In the genomic region with DNA sequence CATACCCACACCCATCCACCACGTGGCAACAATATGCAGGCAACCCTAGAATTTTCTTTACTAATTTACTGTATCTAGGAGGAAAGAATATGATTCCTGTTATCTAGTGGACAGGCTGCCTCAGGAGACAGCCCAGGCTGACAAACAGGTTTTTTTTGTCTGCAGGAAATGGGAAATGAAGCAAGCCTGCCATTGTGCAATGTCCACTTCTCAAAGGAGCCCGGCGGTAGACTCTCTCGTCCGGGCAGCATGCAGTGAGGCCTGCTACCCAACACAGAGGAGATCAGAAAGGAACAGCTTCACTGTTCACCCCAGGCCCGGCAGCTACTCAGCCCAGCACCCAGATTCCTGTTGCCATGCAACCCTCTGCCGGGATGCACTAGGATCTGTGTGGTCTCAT, we compare ENCODE assay signal across 10 mouse cellular contexts. TPM values are rescaled to one million over a fixed set of nuclear protein-coding genes. Genes with fewer than 3 reads are reported as not detected.
DNase-seq lines count a peak whose midpoint lies in the region; ATAC-seq and TF ChIP-seq lines count a peak whose summit lies in the region.
"Had no signal": no experiment of that assay in that cellular context is flagged by ENCODE, and none has a peak within 500 bp of the region (broad histone marks: within the 10 kb centered on the region; RNA-seq: fewer than 3 reads in every experiment).

No protein-coding gene starts in this region.

- 53% methylated on average over 7 of the region's 7 CpGs for WGBS in liver, embryonic 16.5 days (ENCODE audit: insufficient replicate concordance)
- 54% methylated on average over 7 of the region's 7 CpGs for WGBS in embryonic facial prominence, embryonic 14.5 days
- WGBS in lung, embryonic 15.5 days: 32% methylated on average over 7 of the region's 7 CpGs
- 46% methylated on average over 7 of the region's 7 CpGs for WGBS in stomach, postnatal 0 days

- no peaks in the 10 kb centered on the region for H3K9me3 ChIP-seq in liver, embryonic 16.5 days (replicated peaks; ENCODE audit: control insufficient read depth, low read length)
- H3K9me3 ChIP-seq in embryonic facial prominence, embryonic 14.5 days (ENCODE audit: control insufficient read depth, low read length): no peaks in the 10 kb centered on the region
- no peaks in the 10 kb centered on the region for H3K9me3 ChIP-seq in lung, embryonic 15.5 days
- no peaks in the 10 kb centered on the region for H3K9me3 ChIP-seq in stomach, postnatal 0 days (ENCODE audit: control insufficient read depth, low read length)

- H3K9ac ChIP-seq in liver, embryonic 16.5 days (ENCODE audit: low read depth, low read length): no peak overlapping the region
- no peak overlapping the region for H3K9ac ChIP-seq in embryonic facial prominence, embryonic 14.5 days (ENCODE audit: low read depth, low read length)
- H3K9ac ChIP-seq in lung, embryonic 15.5 days: no peak overlapping the region
- H3K9ac ChIP-seq in stomach, postnatal 0 days (ENCODE audit: low read length): no peak overlapping the region

- H3K4me1 ChIP-seq in liver, embryonic 16.5 days (ENCODE audit: control insufficient read depth, low read depth, low read length): peaks cover 7% of the 10 kb centered on the region
- H3K4me1 ChIP-seq in embryonic facial prominence, embryonic 14.5 days (ENCODE audit: control insufficient read depth, insufficient read depth, low read length): no peaks in the 10 kb centered on the region
- H3K4me1 ChIP-seq in lung, embryonic 15.5 days: 0 out of 2 replicates have a peak, but pooled peaks cover 6% of the 10 kb centered on the region
- no peaks in the 10 kb centered on the region for H3K4me1 ChIP-seq in stomach, postnatal 0 days (replicated peaks; ENCODE audit: control insufficient read depth, insufficient read depth)

- no peaks in the 10 kb centered on the region for H3K27me3 ChIP-seq in liver, embryonic 16.5 days (ENCODE audit: control insufficient read depth, insufficient read depth, low read depth, low read length)
- H3K27me3 ChIP-seq in embryonic facial prominence, embryonic 14.5 days (replicated peaks; ENCODE audit: control insufficient read depth, insufficient read depth, low read length): no peaks in the 10 kb centered on the region
- no peaks in the 10 kb centered on the region for H3K27me3 ChIP-seq in lung, embryonic 15.5 days
- H3K27me3 ChIP-seq in stomach, postnatal 0 days (ENCODE audit: control insufficient read depth, insufficient read depth, low read length): no peaks in the 10 kb centered on the region

- H3K4me3 ChIP-seq in liver, embryonic 16.5 days (ENCODE audit: low read depth, low read length): no peak overlapping the region
- no peak overlapping the region for H3K4me3 ChIP-seq in embryonic facial prominence, embryonic 14.5 days (ENCODE audit: low read depth, low read length)
- no peak overlapping the region for H3K4me3 ChIP-seq in lung, embryonic 15.5 days
- H3K4me3 ChIP-seq in stomach, postnatal 0 days (ENCODE audit: low read depth, low read length): no peak overlapping the region
- H3K4me3 ChIP-seq: myocyte had no signal

- no peak for TF ChIP-seq EP300 in stomach, postnatal 0 days (optimal IDR thresholded peaks at IDR 0.05)

- H3K4me2 ChIP-seq in liver, embryonic 16.5 days (ENCODE audit: low read depth, low read length): no peak overlapping the region
- H3K4me2 ChIP-seq in embryonic facial prominence, embryonic 14.5 days (ENCODE audit: low read depth, low read length): no peak overlapping the region
- no peak overlapping the region for H3K4me2 ChIP-seq in lung, embryonic 15.5 days
- no peak overlapping the region for H3K4me2 ChIP-seq in stomach, postnatal 0 days (replicated peaks; ENCODE audit: low read depth)

- ATAC-seq in liver, embryonic 16.5 days (ENCODE audit: low read depth): 0 out of 2 replicates have a peak, but pooled peaks have one; percentile 35
- no peak for ATAC-seq in embryonic facial prominence, embryonic 14.5 days (ENCODE audit: low read depth)
- peak; percentile 47; the same call in 1 of the 2 replicates for ATAC-seq in lung, embryonic 15.5 days (ENCODE audit: borderline replicate concordance, extremely low read depth, low FRiP score, low TSS enrichment)
- ATAC-seq in stomach, postnatal 0 days (ENCODE audit: low FRiP score, low TSS enrichment): no peak
- ATAC-seq: activated CD4-positive, CD25-positive, alpha-beta regulatory T cell, adult 4 months had no signal

- DNase-seq in liver: no peak
- DNase-seq in embryonic facial prominence, embryonic 14.5 days (ENCODE audit: low spot score): peak; percentile 27
- DNase-seq in stomach, postnatal 0 days (ENCODE audit: low spot score): no peak
- no peak for DNase-seq in gastrocnemius, adult 8-10 months (ENCODE audit: low spot score in 2 of 2)
- DNase-seq in kidney, adult 18-20 months: no peak
- DNase-seq: cerebellum, adult 2 months had no signal

- no peak for TF ChIP-seq CTCF in stomach, postnatal 0 days (IDR thresholded peaks at IDR 0.05; ENCODE audit: low read depth)

- no peaks in the 10 kb centered on the region for H3K36me3 ChIP-seq in liver, embryonic 16.5 days (ENCODE audit: control insufficient read depth, insufficient read depth)
- peaks cover 6% of the 10 kb centered on the region; the same call in 1 of the 2 replicates for H3K36me3 ChIP-seq in embryonic facial prominence, embryonic 14.5 days (ENCODE audit: control insufficient read depth, insufficient read depth, low read length)
- no peaks in the 10 kb centered on the region for H3K36me3 ChIP-seq in lung, embryonic 15.5 days
- no peaks in the 10 kb centered on the region for H3K36me3 ChIP-seq in stomach, postnatal 0 days (ENCODE audit: control insufficient read depth, insufficient read depth, low read length)

- H3K27ac ChIP-seq in liver, embryonic 16.5 days (ENCODE audit: low read length): no peak overlapping the region
- H3K27ac ChIP-seq in embryonic facial prominence, embryonic 14.5 days (replicated peaks; ENCODE audit: low read depth, low read length): no peak overlapping the region
- H3K27ac ChIP-seq in lung, embryonic 15.5 days: peak overlapping the region; percentile 24; the same call in 1 of the 2 replicates
- 0 out of 2 replicates have a peak overlapping the region, but pooled peaks have one; percentile 4 for H3K27ac ChIP-seq in stomach, postnatal 0 days (replicated peaks)

RNA-seq across cellular contexts. Expression of a gene that starts 59.2 kb away (rescaled TPM):
- polyA plus RNA-seq in liver, embryonic 16.5 days (2015; fragmentation: Nextera tagmentation; extraction: Ambion mirVana): 11.6 and 13.6 TPM in 2 replicates
- 30.8 and 31.4 TPM in 2 replicates for polyA plus RNA-seq in embryonic facial prominence, embryonic 14.5 days (2014; fragmentation: Nextera tagmentation; extraction: Ambion mirVana)
- 23.9 and 31.1 TPM in 2 replicates for polyA plus RNA-seq in lung, embryonic 15.5 days (2015; fragmentation: Nextera tagmentation; extraction: Ambion mirVana)
- 21.2 and 21.4 TPM in 2 replicates for polyA plus RNA-seq in stomach, postnatal 0 days (2015; fragmentation: Nextera tagmentation; extraction: Ambion mirVana)
- 1 to 10 TPM; 7.6 to 8.9 (median 7.7) TPM for total RNA-seq in gastrocnemius, adult 8-10 months (2022)

Comparison
In these comparisons a context has a peak if more than half of its experiments do, and no peak if none do; other contexts are left out.
1. ATAC-seq: peak in liver, embryonic 16.5 days (single experiment) and lung, embryonic 15.5 days (single experiment); none in embryonic facial prominence, embryonic 14.5 days (single experiment) and stomach, postnatal 0 days (single experiment).
2. H3K27ac ChIP-seq: peak in lung, embryonic 15.5 days (single experiment) and stomach, postnatal 0 days (single experiment); none in liver, embryonic 16.5 days (single experiment) and embryonic facial prominence, embryonic 14.5 days (single experiment).